Mouse (Mus musculus) neural tube, embryonic 14.5 days (tissue): ENCODE measurements around the gene Otub2. TPM values are rescaled to one million over a fixed set of nuclear protein-coding genes. Genes with fewer than 3 reads are reported as not detected.

Experiments
- ATAC-seq: fragments of 200-750 bp; cut with Nextera tagmentation; 2 replicates; pipeline ENCODE4 v1.8.0; 2017; ENCODE audit warnings: low read depth, mild to moderate bottlenecking, moderate TSS enrichment, moderate library complexity
- H3K27ac ChIP-seq: fragments of 300-500 bp; sonication (generic); 2 replicates; pipeline ENCODE4 v1.5.1; 2014; ENCODE audit warnings: low read depth, mild to moderate bottlenecking, control low read depth, low read length, moderate library complexity, mixed read lengths
- H3K27me3 ChIP-seq: fragments of 300-500 bp; sonication (generic); 2 replicates; pipeline ENCODE4 v1.6.1; 2014; ENCODE audit warnings: low read length; ENCODE audit not compliant: control insufficient read depth, insufficient read depth
- H3K36me3 ChIP-seq: fragments of 300-500 bp; sonication (generic); 2 replicates; pipeline ENCODE4 v1.6.1; 2014; ENCODE audit warnings: low read length, mixed read lengths; ENCODE audit not compliant: control insufficient read depth, insufficient read depth
- H3K4me1 ChIP-seq: fragments of 300-500 bp; sonication (generic); 2 replicates; pipeline ENCODE4 v1.6.1; 2014; ENCODE audit warnings: low read length; ENCODE audit not compliant: control insufficient read depth, insufficient read depth
- H3K4me2 ChIP-seq: fragments of 300-500 bp; sonication (generic); 2 replicates; pipeline ENCODE4 v1.6.1; 2014; ENCODE audit warnings: mild to moderate bottlenecking, low read depth, low read length, control low read depth
- H3K4me3 ChIP-seq: fragments of 300-500 bp; sonication (generic); 2 replicates; pipeline ENCODE4 v1.5.1; 2014; ENCODE audit warnings: low read depth, low read length, control low read depth, mixed read lengths
- H3K9ac ChIP-seq: fragments of 300-500 bp; sonication (generic); replicated peaks from 2 replicates; pipeline ENCODE4 v1.6.1; 2014; ENCODE audit warnings: low read depth, mild to moderate bottlenecking, control low read depth, low read length, mixed read lengths
- H3K9me3 ChIP-seq: fragments of 300-500 bp; sonication (generic); 2 replicates; pipeline ENCODE4 v1.6.1; 2016; ENCODE audit warnings: low read length; ENCODE audit not compliant: control insufficient read depth
- WGBS: fragments of 180-500 bp; shearing (Covaris S2); extraction: QIAGEN DNeasy Blood & Tissue Kit; methylation state at CpG from one replicate; pipeline ENCODE4 v1.1.7; 2014; 5-methylcytosine and 5-hydroxymethylcytosine counted together
- polyA plus RNA-seq: library from polyadenylated mRNA; unstranded; fragments of >200 nt; fragmentation: Nextera tagmentation; extraction: Ambion mirVana; gene quantifications from 2 replicates; pipeline ENCODE4 v1.2.1, GENCODE M21; 2014

The Otub2 gene
- polyA plus RNA-seq, 1 experiment from 2014 or later: 27.6 TPM

DNA sequence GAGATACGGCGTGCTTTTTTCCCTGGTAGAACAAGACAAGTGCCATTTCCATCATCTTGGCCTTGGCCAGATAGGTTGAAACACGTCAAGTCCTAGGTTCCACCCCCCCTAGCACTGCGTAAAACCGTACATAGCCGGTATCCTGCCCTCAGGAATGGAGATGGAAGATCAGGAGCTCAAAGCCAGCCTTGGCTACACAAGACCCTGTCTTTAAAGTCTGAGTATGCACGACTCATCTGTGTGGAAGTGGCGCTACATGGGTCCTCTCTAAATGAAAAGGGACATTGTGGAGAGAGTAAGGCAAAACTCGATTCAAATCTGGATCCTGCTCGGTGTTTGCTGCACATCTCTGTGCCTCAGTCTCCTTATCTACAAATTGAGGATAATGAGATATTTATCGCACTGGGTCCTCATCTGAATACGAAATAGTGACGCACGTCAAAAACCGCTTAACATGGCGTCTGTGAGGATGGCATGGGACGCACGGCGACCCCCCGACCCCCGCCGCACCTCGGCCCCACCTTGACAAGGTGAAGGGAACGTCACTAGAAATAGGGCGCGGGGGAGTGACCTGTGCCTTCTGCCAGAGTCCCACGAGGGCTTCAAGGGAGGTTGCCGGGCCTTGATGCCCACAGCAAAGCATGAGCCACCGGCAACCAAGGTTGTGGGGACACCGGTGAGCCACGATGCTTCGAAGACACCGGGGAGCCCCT is 36.7 kb downstream of the Otub2 start:
- peak overlapping the region; percentile 98 for H3K4me2 ChIP-seq
- no peaks in the 10 kb centered on the region for H3K27me3 ChIP-seq
- H3K9me3 ChIP-seq: no peaks in the 10 kb centered on the region
- peak overlapping the region; percentile 73 for H3K27ac ChIP-seq
- H3K4me3 ChIP-seq: peak overlapping the region; percentile 75
- WGBS: 10% methylated on average over 33 of the region's 33 CpGs
- no peak; the same call in 1 of the 2 replicates for ATAC-seq
- peak overlapping the region; percentile 76 for H3K9ac ChIP-seq
- H3K4me1 ChIP-seq: peaks cover 32% of the 10 kb centered on the region
- peaks cover 9% of the 10 kb centered on the region; the same call in 1 of the 2 replicates for H3K36me3 ChIP-seq

DNA sequence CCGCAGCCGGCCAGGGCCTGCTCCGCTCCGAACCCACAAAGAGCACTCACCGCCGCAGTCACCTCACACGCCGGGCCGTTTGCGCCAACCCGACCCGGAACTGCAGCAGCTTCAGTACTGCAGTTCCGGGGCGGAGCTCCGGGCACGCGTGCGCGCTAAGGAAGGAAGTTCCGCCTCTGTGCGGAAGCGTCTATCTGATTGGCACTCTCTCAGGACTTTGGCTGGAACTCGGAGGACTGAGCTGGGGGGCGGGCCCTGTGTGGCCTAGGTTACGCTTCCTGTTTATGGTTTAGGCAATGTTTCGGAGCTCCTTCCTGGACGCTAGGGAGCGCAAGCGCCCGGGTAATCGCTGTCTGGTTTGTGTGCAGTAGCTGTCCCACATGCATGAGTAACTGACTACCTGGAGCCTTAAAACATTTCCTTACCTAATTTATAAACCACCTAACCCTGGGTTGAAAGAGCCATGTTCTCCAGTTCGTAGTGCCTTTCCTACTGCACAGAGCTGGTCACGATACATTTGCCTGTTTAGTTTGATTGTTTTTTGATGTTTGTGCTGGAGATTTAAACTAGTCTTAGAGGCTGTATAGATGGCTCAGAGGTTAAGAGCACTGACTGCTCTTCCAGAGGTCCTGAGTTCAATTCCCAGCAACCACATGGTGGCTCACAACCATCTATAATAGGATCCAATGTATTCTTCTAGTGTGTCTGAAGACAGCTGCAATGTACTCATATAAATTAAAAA is 37.4 kb downstream of the Otub2 start, which contains the start of gene Ddx24:
Ddx24 (minus strand) TSS at position 102 of the 742 bp plus-strand sequence.
- Histone ChIP-seq H3K9me3 (no peaks in the 10 kb centered on the region), H3K27me3 (no peaks in the 10 kb centered on the region), H3K9ac (peak within 1 kb of the TSS; percentile 76), H3K36me3 (peaks cover 9% of the 10 kb centered on the region; the same call in 1 of the 2 replicates), H3K27ac (peak within 1 kb of the TSS; percentile 73), H3K4me2 (peak within 1 kb of the TSS; percentile 98), H3K4me1 (peaks cover 32% of the 10 kb centered on the region), H3K4me3 (peak within 1 kb of the TSS; percentile 75)
- WGBS: 2% methylated on average over 33 of the region's 33 CpGs
- ATAC-seq: peak; percentile 100

DNA sequence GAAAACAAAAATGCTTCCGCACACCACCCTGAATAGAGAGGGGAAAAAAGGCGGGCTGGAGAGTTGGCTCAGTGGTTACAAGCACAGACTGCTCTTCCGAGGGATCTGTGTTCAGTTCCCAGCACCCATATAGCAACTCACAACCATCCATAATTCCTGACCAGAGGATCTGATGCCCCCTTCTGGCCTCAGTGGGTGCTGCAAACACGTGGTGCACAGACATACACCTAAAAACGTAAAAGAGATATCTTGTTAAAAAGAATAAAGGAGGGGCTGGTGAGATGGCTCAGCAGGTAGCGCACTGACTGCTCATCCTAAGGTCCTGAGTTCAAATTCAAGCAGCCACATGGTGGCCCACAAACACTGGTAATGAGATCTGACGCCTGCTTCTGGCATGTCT is 38.2 kb downstream of the Otub2 start:
- H3K4me1 ChIP-seq: peaks cover 25% of the 10 kb centered on the region
- H3K4me3 ChIP-seq: no peak overlapping the region
- H3K27ac ChIP-seq: no peak overlapping the region
- no peak overlapping the region for H3K4me2 ChIP-seq
- no peaks in the 10 kb centered on the region for H3K27me3 ChIP-seq
- peaks cover 9% of the 10 kb centered on the region; the same call in 1 of the 2 replicates for H3K36me3 ChIP-seq
- WGBS: 92% methylated on average over 7 of the region's 7 CpGs
- H3K9ac ChIP-seq: no peak overlapping the region
- no peak for ATAC-seq
- no peaks in the 10 kb centered on the region for H3K9me3 ChIP-seq

DNA sequence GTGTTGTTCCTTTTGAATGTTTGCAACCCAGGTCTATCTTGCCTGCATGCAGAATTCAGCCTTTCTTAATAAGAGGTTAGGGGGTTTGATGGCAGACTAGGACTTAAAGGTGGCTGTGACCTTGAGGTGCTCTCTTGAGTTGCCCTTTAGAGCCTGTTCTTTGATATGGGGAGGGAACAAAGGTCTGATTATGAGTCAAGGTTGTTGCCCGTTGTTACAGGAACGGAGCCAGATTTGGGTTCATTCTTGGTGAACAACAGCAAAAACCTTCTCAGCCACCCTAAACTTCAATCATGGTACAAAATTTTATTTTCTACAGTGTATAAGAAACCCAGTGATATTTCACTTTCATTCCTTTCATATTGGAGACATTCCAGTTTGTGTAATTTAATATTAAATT is 44.9 kb downstream of the Otub2 start:
- Histone ChIP-seq H3K9ac (no peak overlapping the region), H3K4me1 (no peaks in the 10 kb centered on the region), H3K36me3 (no peaks in the 10 kb centered on the region), H3K4me2 (no peak overlapping the region), H3K27me3 (no peaks in the 10 kb centered on the region), H3K9me3 (no peaks in the 10 kb centered on the region), H3K27ac (no peak overlapping the region), H3K4me3 (no peak overlapping the region)
- ATAC-seq: no peak
- WGBS: 88% methylated on average over 2 of the region's 2 CpGs

DNA sequence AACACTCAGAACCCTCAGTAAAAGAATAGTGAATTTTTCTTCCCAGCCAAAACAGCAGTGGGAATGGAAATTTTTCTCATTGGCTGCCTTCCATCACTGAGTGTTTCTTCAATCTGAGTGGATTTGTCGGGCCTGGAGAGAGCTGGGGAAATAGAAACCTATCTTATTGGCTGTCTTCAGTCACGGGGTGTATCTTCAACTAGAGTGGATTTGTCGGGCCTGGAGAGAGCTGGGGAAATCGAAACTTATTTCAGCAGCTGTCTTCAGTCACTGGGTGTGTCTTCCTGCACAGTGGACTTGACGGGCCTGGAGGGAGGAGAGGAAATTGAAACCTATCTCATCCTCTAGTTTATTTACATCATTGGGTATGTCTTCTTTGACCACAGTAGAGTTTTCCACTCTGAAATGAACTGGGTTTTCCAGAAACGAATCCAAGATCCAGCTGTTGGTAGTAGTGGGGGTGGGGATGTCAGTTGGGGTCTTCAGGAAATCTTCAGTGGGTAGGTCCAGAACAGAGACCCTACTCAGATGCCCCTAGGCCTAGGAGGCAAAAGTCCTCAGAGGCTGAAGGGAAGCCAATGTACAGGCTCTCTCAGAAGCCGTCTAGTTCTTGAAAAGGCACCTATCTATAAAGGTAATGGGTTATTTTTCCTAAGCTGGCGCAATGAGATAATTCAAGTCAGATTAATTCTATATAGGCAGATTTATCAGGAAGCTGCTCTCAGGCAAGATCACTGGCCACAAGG is 45.7 kb downstream of the Otub2 start, which contains the start of gene Ifi27:
Ifi27 (plus strand) TSS at position 226 of the 746 bp plus-strand sequence.
- H3K9ac ChIP-seq: no peak within 1 kb of the TSS
- no peaks in the 10 kb centered on the region for H3K9me3 ChIP-seq
- ATAC-seq: no peak
- H3K4me1 ChIP-seq: no peaks in the 10 kb centered on the region
- WGBS: 80% methylated on average over 8 of the region's 8 CpGs
- no peak within 1 kb of the TSS for H3K27ac ChIP-seq
- H3K4me2 ChIP-seq: no peak within 1 kb of the TSS
- no peak within 1 kb of the TSS for H3K4me3 ChIP-seq
- no peaks in the 10 kb centered on the region for H3K27me3 ChIP-seq
- H3K36me3 ChIP-seq: no peaks in the 10 kb centered on the region

DNA sequence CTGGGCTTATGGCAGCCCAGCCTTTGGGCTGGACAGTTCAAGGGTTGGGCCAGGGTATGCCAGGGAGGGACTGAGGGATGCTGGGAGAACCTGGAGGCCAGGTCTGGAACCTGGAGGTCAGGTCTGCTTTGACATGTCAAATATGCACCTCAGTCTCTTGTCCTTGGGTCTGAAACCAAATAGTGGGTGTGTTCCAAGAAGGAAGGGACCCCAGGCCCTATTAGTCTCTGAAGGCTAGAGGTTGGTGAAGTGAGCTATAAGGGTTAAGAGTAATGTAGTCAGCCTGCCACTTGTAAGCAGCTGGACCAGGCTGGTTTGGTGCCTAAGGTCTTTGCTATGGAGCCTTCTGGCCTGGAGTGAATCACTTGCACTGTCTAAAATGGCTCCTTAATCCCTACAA is 46.4 kb downstream of the Otub2 start:
- Histone ChIP-seq H3K4me2 (no peak overlapping the region), H3K9ac (no peak overlapping the region)

DNA sequence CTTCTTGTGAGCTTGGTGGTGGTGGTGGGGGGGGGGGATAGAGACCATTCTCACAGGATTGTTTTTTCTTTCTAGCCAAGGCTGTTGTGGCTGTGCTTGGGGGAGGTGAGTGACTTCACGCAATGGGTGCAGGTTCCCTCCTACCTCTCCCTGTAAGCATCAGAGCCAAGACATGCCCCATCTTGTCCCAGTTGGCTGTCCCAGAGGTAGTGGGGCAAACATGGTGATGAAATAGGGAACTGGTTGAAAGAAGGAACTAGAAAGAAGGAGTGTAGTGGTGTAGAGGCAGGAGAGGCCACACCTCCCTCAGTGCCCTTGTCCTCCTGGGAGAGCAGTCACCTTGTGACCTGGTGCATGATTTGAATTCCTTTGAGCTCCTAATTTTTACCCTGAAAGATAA is 49.1 kb downstream of the Otub2 start:
- no peaks in the 10 kb centered on the region for H3K4me1 ChIP-seq
- no peak overlapping the region for H3K4me2 ChIP-seq
- H3K9ac ChIP-seq: no peak overlapping the region
- ATAC-seq: no peak
- H3K4me3 ChIP-seq: no peak overlapping the region
- H3K27me3 ChIP-seq: no peaks in the 10 kb centered on the region
- no peak overlapping the region for H3K27ac ChIP-seq
- WGBS: 100% methylated on average over 1 of the region's 1 CpGs
- no peaks in the 10 kb centered on the region for H3K36me3 ChIP-seq
- H3K9me3 ChIP-seq: no peaks in the 10 kb centered on the region

More for the DNA sequence above, 46.4 kb downstream of the Otub2 start:
- ATAC-seq: no peak
- H3K4me3 ChIP-seq: no peak overlapping the region
- no peaks in the 10 kb centered on the region for H3K27me3 ChIP-seq
- no peaks in the 10 kb centered on the region for H3K4me1 ChIP-seq
- H3K27ac ChIP-seq: no peak overlapping the region
- no peaks in the 10 kb centered on the region for H3K36me3 ChIP-seq
- H3K9me3 ChIP-seq: no peaks in the 10 kb centered on the region

DNA sequence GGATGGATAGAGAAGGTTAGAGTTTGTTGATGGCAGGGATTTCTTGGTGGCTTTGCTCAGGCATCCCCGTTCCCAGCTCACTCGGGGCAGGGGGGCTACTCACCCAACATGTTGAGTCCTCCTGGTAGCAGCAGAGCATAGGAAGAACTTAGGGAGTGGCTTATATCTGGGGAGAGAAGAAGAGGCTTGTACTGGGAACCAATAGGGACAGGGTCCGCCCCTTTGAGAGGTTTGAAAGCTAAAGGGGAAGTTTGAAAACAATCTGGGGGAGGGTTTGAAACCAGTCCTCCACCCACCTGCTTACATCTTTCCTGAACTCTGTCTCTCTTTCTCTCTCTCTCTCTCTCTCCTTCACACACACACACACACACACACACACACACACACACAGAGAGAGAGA is 55.0 kb downstream of the Otub2 start, which contains the start of gene Ifi27l2a:
Ifi27l2a (minus strand) TSS at position 157 of the 400 bp plus-strand sequence.
- WGBS: 55% methylated on average over 3 of the region's 3 CpGs

More for the DNA sequence above, 55.0 kb downstream of the Otub2 start, which contains the start of gene Ifi27l2a:
- no peak within 1 kb of the TSS for H3K9ac ChIP-seq
- no peaks in the 10 kb centered on the region for H3K4me1 ChIP-seq
- H3K4me3 ChIP-seq: no peak within 1 kb of the TSS
- no peaks in the 10 kb centered on the region for H3K27me3 ChIP-seq
- H3K36me3 ChIP-seq: no peaks in the 10 kb centered on the region
- H3K27ac ChIP-seq: no peak within 1 kb of the TSS
- no peak within 1 kb of the TSS for H3K4me2 ChIP-seq
- ATAC-seq: no peak
- H3K9me3 ChIP-seq: no peaks in the 10 kb centered on the region
